Mouse (Mus musculus): Measurements from ENCODE around the gene Smco4.

DNA sequence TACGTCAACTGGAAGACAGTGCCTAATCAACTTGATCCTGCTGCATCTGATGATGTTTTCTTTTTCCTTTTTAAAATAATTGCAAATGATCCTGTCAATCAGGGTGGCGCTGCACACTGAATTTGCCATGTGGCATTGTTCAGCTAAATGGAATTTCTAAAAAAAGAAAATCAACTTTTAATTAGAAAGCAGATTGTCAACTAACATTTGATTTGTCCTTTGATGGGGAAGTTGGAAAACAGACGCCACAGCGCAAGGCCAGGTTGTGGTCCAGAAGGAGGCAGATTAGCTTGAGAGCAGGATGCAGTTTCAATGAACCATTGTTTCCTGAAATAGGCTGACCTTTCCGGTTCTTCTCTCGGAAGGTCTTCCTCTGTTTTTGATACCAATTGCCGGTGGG is 33.3 kb downstream of the Smco4 start:
- TF ChIP-seq CTCF (IDR thresholded peaks at IDR 0.05; ENCODE audit: low read depth): no peak
- no peak for TF ChIP-seq EP300 (IDR thresholded peaks at IDR 0.05; ENCODE audit: low read depth)
